Mouse (Mus musculus) olfactory bulb, adult 2 months (tissue): Measurements from ENCODE around the gene St6galnac3.

Experiments
- CTCF ChIP-seq: fragments of 200-500 bp; IDR thresholded peaks from 2 replicates; pipeline ENCODE4 v1.5.1; 2012; ENCODE audit warnings: low read depth, mild to moderate bottlenecking, low read length, moderate library complexity; ENCODE audit not compliant: insufficient read depth
- POLR2A ChIP-seq: fragments of 200-500 bp; IDR thresholded peaks from 2 replicates; pipeline ENCODE4 v1.6.1; 2012; ENCODE audit warnings: mild to moderate bottlenecking, low read depth, low read length, moderate library complexity; ENCODE audit not compliant: insufficient read depth

DNA sequence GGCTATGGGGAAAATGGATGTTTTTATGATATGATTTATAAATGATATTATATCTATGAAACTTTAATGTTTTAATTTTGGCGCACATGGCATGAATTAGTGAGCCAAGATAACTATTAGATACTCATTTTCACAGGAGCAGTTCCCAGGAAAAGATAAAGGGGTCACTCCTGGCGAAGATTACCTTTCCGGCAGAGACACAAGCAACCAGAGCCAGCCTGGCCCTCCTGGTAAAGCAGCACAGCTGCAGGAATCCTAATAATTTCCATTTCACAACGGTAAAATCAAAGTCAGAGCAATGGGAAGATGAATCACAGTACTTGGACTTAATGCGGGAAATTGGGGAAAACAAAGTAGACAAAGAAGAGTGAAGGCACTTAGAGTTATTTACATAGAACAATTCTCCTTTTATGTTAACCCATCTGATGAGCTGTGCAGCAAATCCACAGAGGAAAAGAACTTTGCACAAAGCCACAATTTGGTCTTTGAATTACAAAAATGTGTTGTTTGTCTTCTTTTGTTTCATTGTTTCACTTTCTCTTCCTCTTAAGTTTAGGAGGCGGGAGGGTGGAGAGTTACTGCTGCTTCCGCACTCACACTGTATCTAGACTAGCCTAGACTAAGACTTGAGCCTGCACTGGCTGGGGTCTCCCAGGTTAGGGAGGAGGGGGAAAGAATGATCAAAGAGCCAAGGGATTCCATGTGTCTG, 464.6 kb downstream of the St6galnac3 start:
- TF ChIP-seq CTCF: no peak
- no peak for TF ChIP-seq POLR2A
